Mouse (Mus musculus): ENCODE results near the gene Dio3.

Dio3 gene

GRCm38 (mm10) chr12:110278853-110279252, at the start of gene Dio3:
Gene Dio3, plus strand, starts transcription at chr12:110279068.
- no peak for DNase-seq

- no peak for DNase-seq
Observed at GRCm38 (mm10) chr12:110230296-110230695, 48.6 kb upstream of the Dio3 start.

GRCm38 (mm10) chr12:110230767-110231166, 48.1 kb upstream of the Dio3 start:
- DNase-seq = no peak

- no peak for DNase-seq
Observed at GRCm38 (mm10) chr12:110231709-110232600, 46.9 kb upstream of the Dio3 start.

GRCm38 (mm10) chr12:110235908-110236307, 43.0 kb upstream of the Dio3 start:
- DNase-seq = no peak

GRCm38 (mm10) chr12:110237046-110237445, 41.8 kb upstream of the Dio3 start:
- no peak for DNase-seq

- no peak for DNase-seq
Observed at GRCm38 (mm10) chr12:110239358-110239757, 39.5 kb upstream of the Dio3 start.

GRCm38 (mm10) chr12:110244581-110244980, 34.3 kb upstream of the Dio3 start:
- no peak for DNase-seq

- DNase-seq = no peak
Observed at GRCm38 (mm10) chr12:110245461-110245860, 33.4 kb upstream of the Dio3 start.

GRCm38 (mm10) chr12:110252163-110252575, 26.7 kb upstream of the Dio3 start:
- DNase-seq = no peak

- no peak for DNase-seq
Observed at GRCm38 (mm10) chr12:110255731-110256130, 23.1 kb upstream of the Dio3 start.

GRCm38 (mm10) chr12:110256478-110257220, 22.2 kb upstream of the Dio3 start:
- no peak for DNase-seq

GRCm38 (mm10) chr12:110268226-110268625, 10.6 kb upstream of the Dio3 start:
- no peak for DNase-seq

- no peak for DNase-seq
Observed at GRCm38 (mm10) chr12:110269686-110270085, 9.2 kb upstream of the Dio3 start.

- no peak for DNase-seq
Observed at GRCm38 (mm10) chr12:110276034-110276433, 2.8 kb upstream of the Dio3 start.

- DNase-seq = no peak
Observed at GRCm38 (mm10) chr12:110277259-110277964, 1.5 kb upstream of the Dio3 start.

- DNase-seq = no peak
Observed at GRCm38 (mm10) chr12:110277965-110278307, 932 bp upstream of the Dio3 start.

- DNase-seq = no peak
Observed at GRCm38 (mm10) chr12:110280373-110280772, 1.5 kb downstream of the Dio3 start.

- DNase-seq = no peak
Observed at GRCm38 (mm10) chr12:110283792-110284191, 4.9 kb downstream of the Dio3 start.

GRCm38 (mm10) chr12:110292816-110293215, 13.9 kb downstream of the Dio3 start:
- no peak for DNase-seq

- DNase-seq = no peak
Observed at GRCm38 (mm10) chr12:110294891-110295290, 16.0 kb downstream of the Dio3 start.

- no peak for DNase-seq
Observed at GRCm38 (mm10) chr12:110298653-110299052, 19.8 kb downstream of the Dio3 start.

- no peak for DNase-seq
Observed at GRCm38 (mm10) chr12:110319696-110320095, 40.8 kb downstream of the Dio3 start.

All from cerebellum, adult 8-10 months (tissue).